ENCODE assay signal across 11 mouse cellular contexts in the genomic region with DNA sequence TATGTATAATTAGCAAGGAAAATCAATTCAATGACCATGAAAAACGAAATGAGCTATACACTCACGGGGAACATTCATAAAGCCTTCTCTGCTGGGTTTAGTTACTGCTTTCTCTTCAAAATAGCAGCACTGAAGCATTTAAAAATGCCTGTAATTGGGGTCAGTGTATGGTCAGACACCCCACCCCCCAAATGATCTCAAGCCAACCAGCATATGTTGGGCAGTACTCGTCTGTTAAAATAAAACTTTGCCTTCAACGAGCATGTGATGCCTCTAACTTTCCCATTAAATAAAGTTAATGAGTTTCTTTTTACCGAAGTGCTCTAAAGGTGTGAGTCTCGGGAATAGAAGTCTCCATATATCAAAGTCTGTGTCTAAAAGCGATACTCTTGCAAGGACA. TPM values are rescaled to one million over a fixed set of nuclear protein-coding genes. Genes with fewer than 3 reads are reported as not detected.
DNase-seq lines count a peak whose midpoint lies in the region; ATAC-seq and TF ChIP-seq lines count a peak whose summit lies in the region.
"Had no signal": no experiment of that assay in that cellular context is flagged by ENCODE, and none has a peak within 500 bp of the region (broad histone marks: within the 10 kb centered on the region; RNA-seq: fewer than 3 reads in every experiment).

A gene (minus strand): TSS at position 138 of the 400 bp plus-strand sequence.

- no peaks in the 10 kb centered on the region for H3K9me3 ChIP-seq in hindbrain, embryonic 16.5 days (ENCODE audit: control insufficient read depth, low read length)
- H3K9me3 ChIP-seq in neural tube, embryonic 13.5 days, result no peaks in the 10 kb centered on the region

- no peaks in the 10 kb centered on the region for H3K36me3 ChIP-seq in hindbrain, embryonic 16.5 days (ENCODE audit: control insufficient read depth, insufficient read depth, low read length)
- no peaks in the 10 kb centered on the region for H3K36me3 ChIP-seq in neural tube, embryonic 13.5 days

- DNase-seq in left cerebral cortex, adult 2 months (ENCODE audit: extremely low spot score in 1 of 2, low spot score in 2 of 2), result no peak
- DNase-seq in left cerebral cortex, adult 11 months (ENCODE audit: low spot score), result no peak
- DNase-seq in layer of hippocampus, postnatal 25 days (ENCODE audit: extremely low spot score in 1 of 2, low spot score in 1 of 2), result no peak
- no peak for DNase-seq in B cell, adult 2 months
- DNase-seq in ovary, postnatal 14 days (ENCODE audit: low spot score), result no peak
- DNase-seq in thymus, postnatal 14 days, result no peak
- DNase-seq: cerebellum, postnatal 14 days; heart, postnatal 10 days had no signal

- H3K4me1 ChIP-seq in hindbrain, embryonic 16.5 days (ENCODE audit: control insufficient read depth, insufficient read depth, low read depth, low read length), result peaks cover 3% of the 10 kb centered on the region
- H3K4me1 ChIP-seq in neural tube, embryonic 13.5 days (replicated peaks), result peaks cover 24% of the 10 kb centered on the region

- no peaks in the 10 kb centered on the region for H3K27me3 ChIP-seq in hindbrain, embryonic 16.5 days (replicated peaks; ENCODE audit: control insufficient read depth, insufficient read depth, low read length)
- H3K27me3 ChIP-seq in neural tube, embryonic 13.5 days, result no peaks in the 10 kb centered on the region
- H3K27me3 ChIP-seq: CH12.LX had no signal

- no peak for ATAC-seq in hindbrain, embryonic 16.5 days
- no peak for ATAC-seq in neural tube, embryonic 13.5 days (ENCODE audit: low read depth)

- intact Hi-C loops in left cerebral cortex, adult 2 months (cut with DNase I), result no loop called here

- TF ChIP-seq CTCF in left cerebral cortex, adult 2 months (IDR thresholded peaks at IDR 0.05), result no peak

- no peak within 1 kb of the TSS for H3K4me3 ChIP-seq in left cerebral cortex, adult 2 months
- H3K4me3 ChIP-seq in hindbrain, embryonic 16.5 days (ENCODE audit: low read length), result no peak within 1 kb of the TSS
- H3K4me3 ChIP-seq in neural tube, embryonic 13.5 days, result no peak within 1 kb of the TSS

- H3K9ac ChIP-seq in hindbrain, embryonic 16.5 days (ENCODE audit: low read depth, low read length), result no peak within 1 kb of the TSS
- no peak within 1 kb of the TSS for H3K9ac ChIP-seq in neural tube, embryonic 13.5 days

- H3K27ac ChIP-seq in left cerebral cortex, adult 2 months, result no peak within 1 kb of the TSS
- H3K27ac ChIP-seq in hindbrain, embryonic 16.5 days (ENCODE audit: low read depth, low read length), result no peak within 1 kb of the TSS
- peak within 1 kb of the TSS; percentile 2; the same call in 1 of the 2 replicates for H3K27ac ChIP-seq in neural tube, embryonic 13.5 days (replicated peaks)

- no peak within 1 kb of the TSS for H3K4me2 ChIP-seq in hindbrain, embryonic 16.5 days (ENCODE audit: low read length)
- no peak within 1 kb of the TSS for H3K4me2 ChIP-seq in neural tube, embryonic 13.5 days

- WGBS in hindbrain, embryonic 16.5 days, result 31% methylated on average over 7 of the region's 7 CpGs
- WGBS in neural tube, embryonic 13.5 days, result 18% methylated on average over 7 of the region's 7 CpGs

RNA-seq across cellular contexts. Expression of the gene that starts here (rescaled TPM):
- 100 to 1,000 TPM; 212 to 221 TPM for total RNA-seq in left cerebral cortex, adult 2 months (2021)
- 337 and 365 TPM in 2 replicates for polyA plus RNA-seq in hindbrain, embryonic 16.5 days (2015; fragmentation: Nextera tagmentation; extraction: Ambion mirVana)
- 100 to 1,000 TPM; 209 to 212 TPM for total RNA-seq in layer of hippocampus, postnatal 25 days (2021)
- polyA plus RNA-seq in neural tube, embryonic 13.5 days (2015; fragmentation: Nextera tagmentation; extraction: Ambion mirVana), result 265 and 276 TPM in 2 replicates
- total RNA-seq: CH12.LX; heart, postnatal 10 days had no signal
